Mouse (Mus musculus) intestine, postnatal 0 days (tissue): ENCODE results near the gene Btg4. TPM values are rescaled to one million over a fixed set of nuclear protein-coding genes. Genes with fewer than 3 reads are reported as not detected.

ENCODE experiments used
- ATAC-seq: fragments of 200-750 bp; cut with Nextera tagmentation; 2 replicates; pipeline ENCODE4 v1.8.0; 2017; ENCODE audit warnings: mild to moderate bottlenecking, moderate TSS enrichment, moderate library complexity
- H3K27ac ChIP-seq: fragments of 300-500 bp; sonication (generic); 2 replicates; pipeline ENCODE4 v1.5.1; 2014; ENCODE audit warnings: mild to moderate bottlenecking, low read depth, low read length, moderate library complexity
- H3K27me3 ChIP-seq: fragments of 300-500 bp; sonication (generic); replicated peaks from 2 replicates; pipeline ENCODE4 v1.6.1; 2014; ENCODE audit warnings: low read length, mixed read lengths; ENCODE audit not compliant: control insufficient read depth, insufficient read depth
- H3K36me3 ChIP-seq: fragments of 300-500 bp; sonication (generic); 2 replicates; pipeline ENCODE4 v1.6.1; 2014; ENCODE audit warnings: mild to moderate bottlenecking, moderate library complexity; ENCODE audit not compliant: control insufficient read depth, insufficient read depth
- H3K4me1 ChIP-seq: fragments of 300-500 bp; sonication (generic); replicated peaks from 2 replicates; pipeline ENCODE4 v1.6.1; 2014; ENCODE audit warnings: antibody characterized with exemption, low read length, mixed read lengths; ENCODE audit not compliant: control insufficient read depth, insufficient read depth
- H3K4me2 ChIP-seq: fragments of 300-500 bp; sonication (generic); replicated peaks from 2 replicates; pipeline ENCODE4 v1.6.1; 2014; ENCODE audit warnings: low read depth, mild to moderate bottlenecking, moderate library complexity
- H3K4me3 ChIP-seq: fragments of 300-500 bp; sonication (generic); 2 replicates; pipeline ENCODE4 v1.5.1; 2014; ENCODE audit warnings: low read depth, low read length
- H3K9ac ChIP-seq: fragments of 300-500 bp; sonication (generic); 2 replicates; pipeline ENCODE4 v1.6.1; 2014; ENCODE audit warnings: mild to moderate bottlenecking, low read depth, low read length
- H3K9me3 ChIP-seq: fragments of 300-500 bp; sonication (generic); 2 replicates; pipeline ENCODE4 v1.6.1; 2016; ENCODE audit warnings: mixed run types; ENCODE audit not compliant: control insufficient read depth
- CTCF ChIP-seq: sonication (generic); IDR thresholded peaks from 2 replicates; pipeline ENCODE4 v1.5.1; 2016; ENCODE audit warnings: low read depth, mild to moderate bottlenecking, control low read depth, antibody characterized with exemption, moderate library complexity
- WGBS: fragments of 180-500 bp; shearing (Covaris S2); extraction: QIAGEN DNeasy Blood & Tissue Kit; methylation state at CpG from one replicate; pipeline ENCODE4 v1.1.7; 2014; 5-methylcytosine and 5-hydroxymethylcytosine counted together
- microRNA counts: library from miRNA; unstranded; fragments of <30 nt; microRNA quantifications from one replicate; lab custom pipeline; 2016
- microRNA-seq: library from miRNA; unstranded; fragments of <30 nt; microRNA quantifications from one replicate; pipeline ENCODE4, GENCODE M21; 2016
- polyA plus RNA-seq: library from polyadenylated mRNA; unstranded; fragments of >200 nt; fragmentation: Nextera tagmentation; extraction: Ambion mirVana; gene quantifications from 2 replicates; pipeline ENCODE4 v1.2.1, GENCODE M21; 2015

Btg4 gene
- polyA plus RNA-seq, 1 experiment from 2014 or later: not detected

DNA sequence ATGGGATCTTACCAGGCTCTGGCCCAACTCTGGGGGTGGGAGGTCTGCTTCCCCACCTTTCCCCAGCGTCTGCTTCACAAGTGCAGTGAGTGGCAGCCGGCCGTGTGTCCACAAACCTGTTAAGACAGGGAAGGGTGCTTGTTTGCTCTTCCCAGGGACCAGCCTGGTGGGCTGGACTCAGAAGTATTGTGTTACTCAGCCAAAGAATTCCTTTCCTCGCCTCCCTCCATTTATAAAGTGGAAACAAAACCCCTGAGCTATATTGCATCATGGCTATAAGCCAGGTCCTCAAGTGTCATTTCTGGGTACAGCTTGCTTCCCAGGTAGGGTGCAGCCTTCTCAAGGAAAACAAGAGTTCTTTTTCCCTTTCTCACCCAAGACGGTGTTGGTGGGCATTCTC is 108.0 kb downstream of the Btg4 start:
- Histone ChIP-seq H3K9me3 (no peaks in the 10 kb centered on the region), H3K4me3 (no peak overlapping the region), H3K4me2 (no peak overlapping the region), H3K27me3 (no peaks in the 10 kb centered on the region; the same call in 1 of the 2 replicates), H3K36me3 (no peaks in the 10 kb centered on the region), H3K9ac (no peak overlapping the region), H3K4me1 (no peaks in the 10 kb centered on the region; the same call in 1 of the 2 replicates), H3K27ac (no peak overlapping the region)
- no peak for TF ChIP-seq CTCF
- ATAC-seq: no peak
- WGBS: 72% methylated on average over 5 of the region's 5 CpGs

DNA sequence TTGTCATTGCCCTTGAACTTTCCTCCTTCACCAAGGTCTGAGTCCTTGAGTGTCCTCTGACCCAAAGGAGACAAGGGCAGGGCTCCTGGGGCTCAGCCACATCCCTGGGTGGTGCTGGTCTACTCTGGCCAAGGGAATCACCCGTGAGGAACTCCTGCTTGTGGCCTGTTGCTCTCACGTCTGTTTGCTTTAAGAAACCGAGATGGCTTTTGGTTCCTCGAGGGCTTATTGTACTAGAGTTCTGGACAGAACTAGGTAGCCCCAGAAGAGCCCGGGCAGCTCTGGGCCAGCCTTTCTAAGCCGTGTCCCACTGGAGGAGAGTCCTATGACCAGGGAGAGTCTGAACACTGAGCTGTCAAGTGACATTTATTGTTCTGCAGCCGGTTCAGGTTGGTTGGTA is 108.4 kb downstream of the Btg4 start:
- no peak overlapping the region for H3K9ac ChIP-seq
- H3K27ac ChIP-seq: no peak overlapping the region
- no peak; the same call in 1 of the 2 replicates for ATAC-seq
- TF ChIP-seq CTCF: no peak
- no peak overlapping the region for H3K4me2 ChIP-seq
- no peaks in the 10 kb centered on the region; the same call in 1 of the 2 replicates for H3K4me1 ChIP-seq
- no peaks in the 10 kb centered on the region; the same call in 1 of the 2 replicates for H3K27me3 ChIP-seq
- 75% methylated on average over 7 of the region's 7 CpGs for WGBS
- H3K4me3 ChIP-seq: no peak overlapping the region
- H3K9me3 ChIP-seq: no peaks in the 10 kb centered on the region
- H3K36me3 ChIP-seq: no peaks in the 10 kb centered on the region

MicroRNAs encoded within 50 kb of the gene (microRNA counts, 519-probe panel; counts per million panel counts)
- microRNA mmu-miR-34b-3p (lab: Ali Mortazavi, UCI): not detected
- 1,721 counts per million, percentile 9 among the panel's probes with 10 or more counts for microRNA mmu-miR-34b-5p (lab: Ali Mortazavi, UCI)
- 4,340 counts per million, percentile 66 among the panel's probes with 10 or more counts for microRNA mmu-miR-34c (lab: Ali Mortazavi, UCI)

Small RNAs within 50 kb of the gene (microRNA-seq; reads per million reads assigned to microRNA genes)
- 12.8 reads per million, percentile 24 among the genes with 10 or more reads in this experiment for gene Mir34b
- 246 reads per million, percentile 60 among the genes with 10 or more reads in this experiment for gene Mir34c

Other genes with a start within 250 kb of the Btg4 start
- 20.0 and 21.4 TPM in 2 replicates for gene Ppp2r1b, start 215.6 kb upstream of the Btg4 start, polyA plus RNA-seq
- gene Sik2, start 51.8 kb upstream of the Btg4 start, polyA plus RNA-seq: 8.0 and 9.2 TPM in 2 replicates
- 1.7 and 2.6 TPM in 2 replicates for gene Layn, start 16.2 kb downstream of the Btg4 start, polyA plus RNA-seq
- gene 4833427G06Rik, start 41.2 kb downstream of the Btg4 start, polyA plus RNA-seq: not detected in 2 replicates
- gene Gm32742, start 104.6 kb downstream of the Btg4 start, polyA plus RNA-seq: not detected in 2 replicates
- 0.08 and 0.09 TPM in 2 replicates for gene Pou2af1, start 152.8 kb downstream of the Btg4 start, polyA plus RNA-seq
- gene Colca2, start 217.7 kb downstream of the Btg4 start, polyA plus RNA-seq: 1.3 and 1.7 TPM in 2 replicates